ENCODE assay signal across 8 mouse cellular contexts in the genomic region with DNA sequence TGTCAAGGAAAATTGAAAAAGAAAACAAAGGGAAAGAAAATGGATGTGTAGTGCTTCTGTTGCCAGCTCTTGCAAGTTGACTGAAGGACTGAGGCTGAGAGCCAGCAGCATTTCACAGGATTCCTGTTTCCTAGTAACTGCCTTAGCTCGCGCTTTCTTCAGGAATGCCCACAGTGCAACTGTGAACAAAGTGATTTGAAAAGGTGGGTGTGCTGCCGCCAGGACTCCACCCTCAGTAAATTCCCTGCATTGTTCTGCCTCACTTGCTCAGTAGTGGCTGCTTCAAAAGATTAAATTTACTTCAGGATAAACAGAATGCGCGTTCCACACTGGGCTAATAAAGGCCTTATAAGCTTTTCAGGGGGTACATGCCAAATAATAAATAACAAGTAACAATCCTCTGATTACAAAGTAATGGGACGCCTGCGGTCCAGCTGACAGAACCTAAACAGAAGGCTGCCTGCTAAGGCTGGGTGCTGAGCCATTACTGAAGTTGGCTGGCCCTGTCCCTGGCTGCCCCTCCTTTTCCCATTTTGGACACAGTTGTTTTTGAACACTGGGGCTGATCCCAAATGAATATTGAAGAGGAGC.
DNase-seq lines count a peak whose midpoint lies in the region; ATAC-seq and TF ChIP-seq lines count a peak whose summit lies in the region.
"Had no signal": no experiment of that assay in that cellular context is flagged by ENCODE, and none has a peak within 500 bp of the region (broad histone marks: within the 10 kb centered on the region; RNA-seq: fewer than 3 reads in every experiment).

No protein-coding gene starts in this region.

- peaks cover 22% of the 10 kb centered on the region for H3K4me1 ChIP-seq in heart, embryonic 15.5 days (replicated peaks)
- peaks cover 20% of the 10 kb centered on the region for H3K4me1 ChIP-seq in neural tube, embryonic 13.5 days (replicated peaks)

- TF ChIP-seq POLR2A in brain, embryonic 14.5 days (IDR thresholded peaks at IDR 0.05; ENCODE audit: borderline replicate concordance, extremely low read depth, insufficient read depth, insufficient read length, poor library complexity, severe bottlenecking): no peak

- ATAC-seq in heart, embryonic 15.5 days (replicated peaks; ENCODE audit: insufficient number of reproducible peaks, insufficient read depth, low FRiP score, low read depth): peak; percentile 72
- ATAC-seq in neural tube, embryonic 13.5 days (ENCODE audit: low read depth): peak; percentile 95
- no peak for ATAC-seq in megakaryocyte progenitor cell, adult 5-6 weeks (replicated peaks; ENCODE audit: poor library complexity)

- H3K4me3 ChIP-seq in heart, embryonic 15.5 days: peak overlapping the region; percentile 6; the same call in 1 of the 2 replicates
- no peak overlapping the region for H3K4me3 ChIP-seq in neural tube, embryonic 13.5 days
- H3K4me3 ChIP-seq: megakaryocyte, embryonic 14.5 days had no signal

- DNase-seq in brain, embryonic 14.5 days (ENCODE audit: low read depth): peak; percentile 96
- DNase-seq in cerebellum, postnatal 36 days: peak; percentile 7 to 28
- DNase-seq in left cerebral cortex, postnatal 36 days (ENCODE audit: low spot score in 2 of 2): peak; percentile 43 to 49
- no peak for DNase-seq in urinary bladder, postnatal 36 days (ENCODE audit: low spot score in 2 of 2)

- intact Hi-C loops in left cerebral cortex, postnatal 36 days (cut with DNase I): loop anchor here (2.0 kb wide), 1 partner anchor 351 kb away; no protein-coding TSS in a partner anchor

- peak overlapping the region; percentile 42 for H3K4me2 ChIP-seq in heart, embryonic 15.5 days
- H3K4me2 ChIP-seq in neural tube, embryonic 13.5 days: peak overlapping the region; percentile 44

- H3K36me3 ChIP-seq in heart, embryonic 15.5 days: no peaks in the 10 kb centered on the region
- no peaks in the 10 kb centered on the region for H3K36me3 ChIP-seq in neural tube, embryonic 13.5 days

- no peaks in the 10 kb centered on the region for H3K27me3 ChIP-seq in heart, embryonic 15.5 days
- peaks cover 9% of the 10 kb centered on the region for H3K27me3 ChIP-seq in neural tube, embryonic 13.5 days
- H3K27me3 ChIP-seq: megakaryocyte, embryonic 14.5 days had no signal

- H3K9ac ChIP-seq in heart, embryonic 15.5 days: no peak overlapping the region
- no peak overlapping the region for H3K9ac ChIP-seq in neural tube, embryonic 13.5 days

- no peaks in the 10 kb centered on the region for H3K9me3 ChIP-seq in heart, embryonic 15.5 days (replicated peaks)
- H3K9me3 ChIP-seq in neural tube, embryonic 13.5 days: no peaks in the 10 kb centered on the region
- H3K9me3 ChIP-seq: megakaryocyte, embryonic 14.5 days had no signal

- TF ChIP-seq CTCF in brain, embryonic 14.5 days (IDR thresholded peaks at IDR 0.05; ENCODE audit: borderline replicate concordance, extremely low read depth, insufficient read depth, insufficient read length): no peak

- peak overlapping the region; percentile 79 for H3K27ac ChIP-seq in heart, embryonic 15.5 days
- H3K27ac ChIP-seq in neural tube, embryonic 13.5 days (replicated peaks): peak overlapping the region; percentile 46; the same call in 1 of the 2 replicates

- WGBS in heart, embryonic 15.5 days: 32% methylated on average over 7 of the region's 7 CpGs
- 8% methylated on average over 7 of the region's 7 CpGs for WGBS in neural tube, embryonic 13.5 days

Comparison
In these comparisons a context has a peak if more than half of its experiments do, and no peak if none do; other contexts are left out.
1. DNase-seq: peak in brain, embryonic 14.5 days (single experiment), cerebellum, postnatal 36 days (2 of 2) and left cerebral cortex, postnatal 36 days (2 of 2); none in urinary bladder, postnatal 36 days (0 of 2).